In genomic region chr15:84324870-84325553, GRCm38 (mm10) we compare ENCODE assay signal across 11 mouse cellular contexts. TPM values are rescaled to one million over a fixed set of nuclear protein-coding genes. Genes with fewer than 3 reads are reported as not detected.
DNase-seq lines count a peak whose midpoint lies in the region; ATAC-seq and TF ChIP-seq lines count a peak whose summit lies in the region.
"Had no signal": no experiment of that assay in that cellular context is flagged by ENCODE, and none has a peak within 500 bp of the region (broad histone marks: within the 10 kb centered on the region; RNA-seq: fewer than 3 reads in every experiment).

No protein-coding gene starts in this region.

- no peak for DNase-seq in lung, adult 2 months
- DNase-seq in lung, postnatal 14 days: no peak
- peak; percentile 21 for DNase-seq in liver
- no peak for DNase-seq in cerebellum, postnatal 10 days
- no peak for DNase-seq in hindbrain, embryonic 11.5 days (ENCODE audit: low spot score)
- DNase-seq: cerebellum, postnatal 36 days had no signal

- H3K4me2 ChIP-seq in hindbrain, embryonic 11.5 days (replicated peaks; ENCODE audit: low read depth, low read length): no peak overlapping the region
- H3K4me2 ChIP-seq: hindbrain, embryonic 15.5 days; neural tube, embryonic 13.5 days; stomach, embryonic 15.5 days had no signal

- H3K9ac ChIP-seq in hindbrain, embryonic 11.5 days (ENCODE audit: low read depth, low read length): no peak overlapping the region
- H3K9ac ChIP-seq: hindbrain, embryonic 15.5 days; neural tube, embryonic 13.5 days; stomach, embryonic 15.5 days had no signal

- no peaks in the 10 kb centered on the region for H3K9me3 ChIP-seq in hindbrain, embryonic 11.5 days (ENCODE audit: control insufficient read depth, low read length)
- H3K9me3 ChIP-seq: hindbrain, embryonic 15.5 days; neural tube, embryonic 13.5 days; stomach, embryonic 15.5 days had no signal

- no peaks in the 10 kb centered on the region for H3K27me3 ChIP-seq in hindbrain, embryonic 11.5 days (ENCODE audit: control insufficient read depth, insufficient read depth, low read length)
- H3K27me3 ChIP-seq: hindbrain, embryonic 15.5 days; neural tube, embryonic 13.5 days; stomach, embryonic 15.5 days had no signal

- TF ChIP-seq POLR2A in lung, adult 2 months (IDR thresholded peaks at IDR 0.05; ENCODE audit: borderline replicate concordance, extremely low read depth, low read depth, low read length): no peak

- H3K4me3 ChIP-seq in lung, adult 2 months (replicated peaks; ENCODE audit: extremely low read depth, low read depth, low read length): peak overlapping the region; percentile 50
- no peak overlapping the region for H3K4me3 ChIP-seq in hindbrain, embryonic 11.5 days (ENCODE audit: low read depth, low read length)
- H3K4me3 ChIP-seq: hindbrain, embryonic 15.5 days; neural tube, embryonic 13.5 days; stomach, embryonic 15.5 days had no signal

- no peak for TF ChIP-seq CTCF in lung, adult 2 months (IDR thresholded peaks at IDR 0.05; ENCODE audit: insufficient read depth, low read length)

- no peak overlapping the region for H3K27ac ChIP-seq in hindbrain, embryonic 11.5 days (ENCODE audit: low read depth, low read length)
- H3K27ac ChIP-seq: hindbrain, embryonic 15.5 days; neural tube, embryonic 13.5 days; stomach, embryonic 15.5 days had no signal

- 61% methylated on average over 8 of the region's 8 CpGs for WGBS in lung, adult 2 months
- WGBS in hindbrain, embryonic 11.5 days: 64% methylated on average over 8 of the region's 8 CpGs

- no peaks in the 10 kb centered on the region for H3K4me1 ChIP-seq in lung, adult 2 months (ENCODE audit: control insufficient read depth, insufficient read depth, low read length)
- H3K4me1 ChIP-seq in hindbrain, embryonic 11.5 days (replicated peaks; ENCODE audit: control insufficient read depth, insufficient read depth, low read length): peaks cover 4% of the 10 kb centered on the region; the same call in 1 of the 2 replicates
- H3K4me1 ChIP-seq: hindbrain, embryonic 15.5 days; stomach, embryonic 15.5 days had no signal

- H3K36me3 ChIP-seq in hindbrain, embryonic 11.5 days (ENCODE audit: control insufficient read depth, insufficient read depth, low read length): no peaks in the 10 kb centered on the region
- H3K36me3 ChIP-seq: hindbrain, embryonic 15.5 days; neural tube, embryonic 13.5 days; stomach, embryonic 15.5 days had no signal

- ATAC-seq in activated CD4-positive, CD25-positive, alpha-beta regulatory T cell, adult 4 months: peak; percentile 10
- peak; percentile 18; the same call in 1 of the 2 replicates for ATAC-seq in neutrophil, adult 5-6 weeks (ENCODE audit: extremely low read depth, insufficient number of reproducible peaks, low FRiP score, poor library complexity, severe bottlenecking)
- no peak for ATAC-seq in hindbrain, embryonic 11.5 days (ENCODE audit: low FRiP score)

RNA-seq across cellular contexts. Expression of gene Parvg, which starts 1.2 kb away (rescaled TPM):
- polyA plus RNA-seq in lung, adult 2 months (2012; rRNA removed): 8.6 and 10.7 TPM in 2 replicates
- 10 to 100 TPM; 63.7 to 99.5 TPM for polyA plus RNA-seq in activated CD4-positive, CD25-positive, alpha-beta regulatory T cell, adult 4 months (2017; shearing (Covaris generic))
- total RNA-seq in neutrophil, adult 5-6 weeks (2017): 98.6 and 118 TPM in 2 replicates
- polyA plus RNA-seq in hindbrain, embryonic 11.5 days (2014; fragmentation: Nextera tagmentation; extraction: Ambion mirVana): 0.57 and 0.62 TPM in 2 replicates
